Mouse (Mus musculus) bone marrow macrophage, adult 2 months (primary cell): ENCODE data around the gene Theg.

Experiments
- CTCF ChIP-seq: IDR thresholded peaks from 2 replicates; pipeline ENCODE4 v1.5.1; 2012; ENCODE audit warnings: low read depth, mild to moderate bottlenecking, low read length, moderate library complexity
- POLR2A ChIP-seq: IDR thresholded peaks from 2 replicates; pipeline ENCODE4 v1.6.1; 2012; ENCODE audit warnings: mild to moderate bottlenecking, low read depth, low read length, borderline replicate concordance

DNA sequence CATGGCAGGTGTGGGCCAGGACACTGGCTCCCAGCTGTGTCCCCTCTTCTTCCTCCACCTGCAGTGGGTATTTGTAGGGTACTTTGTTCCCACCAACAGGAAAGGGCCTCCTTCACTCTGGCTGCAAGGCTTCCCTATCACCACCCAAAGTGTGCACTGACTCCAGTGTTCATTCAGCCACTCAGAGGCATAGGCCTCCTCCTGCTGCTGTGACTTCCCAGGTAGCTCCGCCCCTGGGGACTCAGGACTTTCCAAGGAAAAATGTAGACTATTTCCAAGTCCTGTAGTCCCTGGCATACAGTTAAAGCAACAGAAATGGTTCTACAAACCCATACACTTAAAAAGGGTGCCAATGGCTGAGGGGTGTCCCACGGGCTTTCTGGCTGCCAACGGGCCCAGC, 54.5 kb downstream of the Theg start:
- TF ChIP-seq CTCF (no peak), POLR2A (no peak)
